Mouse (Mus musculus) adrenal gland, postnatal 14 days (tissue): ENCODE results near the gene Limk2. TPM values are rescaled to one million over a fixed set of nuclear protein-coding genes. Genes with fewer than 3 reads are reported as not detected.

Experiments
- DNase-seq: peaks from one replicate; pipeline ENCODE4 v3.0.0; 2021; ENCODE audit warnings: mixed read lengths
- long read RNA-seq, 2 experiments: library from polyadenylated mRNA; stranded (forward); transcript quantifications; one replicate each; pipeline ENCODE4 v2.0.0; 2021
- total RNA-seq: library from RNA; stranded (reverse); gene quantifications from 2 replicates; pipeline ENCODE4 v1.2.3, GENCODE M21; 2021

Gene Limk2
- 21.4 and 30.6 TPM in 2 replicates for total RNA-seq
- long read RNA-seq, experiment 1, transcript Limk2-201 (16 exons, 3,514 nt), result major isoform, 17 of 39 reads
- long read RNA-seq, experiment 1, transcript Limk2-203 (15 exons, 3,693 nt), result minor isoform, 5 of 39 reads
- long read RNA-seq, experiment 1, partial matches to known transcripts, result 8 of 39 reads
- long read RNA-seq, experiment 1, other reads (novel, unspliced or antisense), result 9 of 39 reads
- long read RNA-seq, experiment 2, transcript Limk2-201 (16 exons, 3,514 nt), result major isoform, 8 of 26 reads
- long read RNA-seq, experiment 2, partial matches to known transcripts, result 8 of 26 reads
- long read RNA-seq, experiment 2, other reads (novel, unspliced or antisense), result 4 of 26 reads

DNA sequence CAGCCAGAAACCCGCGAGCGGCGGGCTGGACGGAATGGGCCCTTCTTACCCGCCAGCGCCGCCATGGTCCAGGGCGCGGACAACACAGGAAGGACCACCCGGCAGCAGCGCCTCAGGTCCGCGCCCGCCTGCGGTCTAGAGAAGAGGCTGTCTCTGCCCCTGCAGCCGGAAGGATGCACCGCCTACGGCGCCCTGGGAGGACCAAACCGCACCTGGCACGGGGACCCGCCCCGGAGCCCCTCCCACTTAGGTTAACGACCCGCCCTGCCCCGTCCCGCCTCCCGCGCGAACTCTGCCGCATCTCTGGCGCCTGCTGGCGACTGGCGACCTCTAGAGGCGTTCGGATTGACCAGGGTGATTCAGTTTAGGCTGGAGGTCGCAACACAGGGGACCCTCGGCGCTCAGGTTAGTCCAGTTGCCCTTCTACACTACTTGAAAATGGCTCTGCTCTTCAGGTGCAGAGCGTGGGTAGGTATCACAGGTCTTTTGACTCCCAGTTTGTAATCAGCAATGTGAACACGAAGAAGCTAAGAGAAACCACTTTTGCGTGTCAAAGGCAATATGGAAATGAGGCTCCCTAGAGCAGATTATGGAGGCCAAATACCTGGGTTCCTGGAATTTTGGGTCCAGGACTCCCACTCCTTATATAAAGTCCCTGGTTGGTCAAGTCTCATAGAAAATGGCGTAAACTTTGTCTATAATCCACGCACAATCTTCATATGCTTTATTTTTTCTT is at the start of gene Limk2:
Gene Limk2 (minus strand): TSS at position 193 of the 736 bp plus-strand sequence.
- peak; percentile 97 for DNase-seq

DNA sequence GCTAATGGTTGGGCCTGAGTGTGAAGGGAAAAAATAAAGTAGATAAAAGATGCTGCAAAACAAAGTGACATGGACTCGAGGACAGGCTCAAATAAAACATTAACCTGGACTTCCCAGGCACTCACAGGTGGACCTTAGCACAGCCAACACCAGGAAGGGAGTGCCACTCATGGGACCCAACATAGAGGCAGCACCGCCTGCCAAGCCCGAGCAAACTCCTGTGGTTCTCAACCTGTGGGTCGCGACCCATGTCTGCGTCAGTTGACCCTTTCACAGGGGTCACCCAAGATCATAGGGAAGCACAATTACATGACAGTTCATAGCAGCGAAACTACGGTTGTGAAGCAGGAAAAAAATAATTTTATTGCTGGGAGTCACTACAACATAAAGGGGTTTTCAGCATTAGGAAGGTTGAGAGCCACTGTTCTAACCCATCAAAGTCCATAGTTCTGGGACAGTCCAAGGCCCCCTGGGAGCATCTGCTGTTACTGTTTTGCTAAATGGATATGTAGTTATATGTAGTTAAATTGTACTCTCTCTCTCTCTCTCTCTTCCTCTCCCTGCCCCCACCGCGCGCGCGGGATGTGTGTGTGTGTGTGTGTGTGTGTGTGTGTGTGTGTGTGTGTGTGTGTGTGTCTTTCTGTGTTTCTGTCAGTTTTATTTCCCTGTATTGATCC is 49.6 kb upstream of the Limk2 start:
- DNase-seq, result no peak

DNA sequence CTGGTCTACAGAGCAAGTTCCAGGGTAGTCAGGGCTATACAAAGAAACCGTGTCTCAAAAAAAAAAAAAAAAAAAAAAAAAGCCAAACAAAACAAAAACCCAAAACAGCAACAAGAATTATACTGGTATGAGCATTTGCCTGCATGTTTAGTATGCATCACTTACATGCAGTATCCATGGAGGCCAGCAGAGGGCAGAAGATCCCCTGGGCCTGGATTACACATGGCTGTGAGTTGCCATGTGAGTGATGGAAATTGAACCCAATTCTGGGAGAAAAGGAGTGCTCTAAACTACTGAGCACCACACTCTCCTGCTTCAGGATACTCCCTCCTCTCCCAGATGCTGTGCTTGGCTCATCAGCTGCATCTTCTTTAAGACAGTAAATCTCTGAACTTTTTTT is 47.4 kb upstream of the Limk2 start:
- DNase-seq, result peak; percentile 78

GRCm38 (mm10) chr11:3454506-3454905 is 45.5 kb upstream of the Limk2 start:
- no peak for DNase-seq

- DNase-seq, result no peak
Observed at GRCm38 (mm10) chr11:3453467-3453866, 44.5 kb upstream of the Limk2 start.

- peak; percentile 43 for DNase-seq
Observed at GRCm38 (mm10) chr11:3452769-3453168, 43.8 kb upstream of the Limk2 start.

GRCm38 (mm10) chr11:3452167-3452639 is 43.2 kb upstream of the Limk2 start, which contains the start of gene Rnf185:
TSS of gene Rnf185 (minus strand) at chr11:3452363.
- peak; percentile 96 for DNase-seq

- peak; percentile 72 for DNase-seq
Observed at GRCm38 (mm10) chr11:3451701-3452163, 42.7 kb upstream of the Limk2 start.

- no peak for DNase-seq
Observed at GRCm38 (mm10) chr11:3444875-3445274, 35.9 kb upstream of the Limk2 start.

DNA sequence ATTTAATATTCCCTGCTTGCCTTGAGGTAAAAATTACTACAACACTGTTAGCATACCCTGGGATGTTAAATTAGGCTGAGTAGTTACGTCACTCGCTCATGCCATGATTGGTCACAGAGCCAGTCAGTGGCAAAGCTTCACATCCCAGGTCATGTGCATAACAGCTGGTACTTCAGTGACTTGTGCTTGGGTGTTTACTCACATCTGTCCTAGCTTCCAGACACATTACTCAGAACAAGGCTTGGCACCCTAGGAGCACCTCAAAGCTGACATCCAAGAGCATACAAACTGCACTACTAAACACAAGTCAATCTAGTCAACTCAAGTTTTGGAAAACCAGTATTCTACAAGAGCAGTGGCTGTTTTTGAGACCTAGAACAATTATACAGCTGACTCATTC is 34.1 kb upstream of the Limk2 start:
- no peak for DNase-seq

DNA sequence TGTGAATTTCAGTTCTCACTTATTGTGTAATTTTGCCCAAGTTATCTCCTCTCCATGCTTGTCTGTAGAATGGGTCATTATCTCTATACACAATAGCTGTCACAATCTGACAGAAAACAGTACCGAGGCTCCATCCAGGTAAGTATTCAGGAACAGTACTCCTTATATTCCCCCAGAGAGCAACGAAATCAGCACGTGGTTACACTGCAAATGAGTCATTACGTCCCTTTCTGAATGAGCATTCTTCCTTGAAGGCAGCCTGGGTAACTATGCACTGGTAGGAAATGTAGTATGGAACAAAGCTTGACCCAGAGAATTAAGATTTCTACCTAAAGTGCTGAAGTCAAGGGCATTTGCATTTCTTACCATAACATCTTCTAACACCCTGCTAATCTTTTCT is 33.7 kb upstream of the Limk2 start:
- no peak for DNase-seq

GRCm38 (mm10) chr11:3441696-3442443 is 32.9 kb upstream of the Limk2 start:
- peak; percentile 41 for DNase-seq

GRCm38 (mm10) chr11:3437621-3438020 is 28.6 kb upstream of the Limk2 start:
- DNase-seq, result no peak

DNA sequence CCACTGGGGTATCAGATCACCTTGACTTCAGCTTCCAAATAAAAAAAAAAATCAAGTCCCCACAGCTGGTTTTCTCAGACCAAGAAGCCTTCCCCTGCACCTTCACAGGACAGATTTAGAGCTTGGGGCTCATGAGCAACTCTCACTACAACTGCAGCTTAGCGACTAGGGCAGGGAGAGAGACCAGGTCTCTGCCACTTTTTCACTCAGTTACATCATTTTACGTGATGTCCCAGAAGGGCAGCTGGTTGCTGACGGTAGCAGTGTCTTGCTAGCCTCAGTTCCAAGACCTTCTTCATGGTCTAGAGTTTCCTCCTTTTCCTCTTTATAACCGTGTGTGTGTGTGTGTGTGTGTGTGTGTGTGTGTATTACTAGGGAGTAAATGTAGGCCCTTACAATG is 24.8 kb upstream of the Limk2 start:
- no peak for DNase-seq

DNA sequence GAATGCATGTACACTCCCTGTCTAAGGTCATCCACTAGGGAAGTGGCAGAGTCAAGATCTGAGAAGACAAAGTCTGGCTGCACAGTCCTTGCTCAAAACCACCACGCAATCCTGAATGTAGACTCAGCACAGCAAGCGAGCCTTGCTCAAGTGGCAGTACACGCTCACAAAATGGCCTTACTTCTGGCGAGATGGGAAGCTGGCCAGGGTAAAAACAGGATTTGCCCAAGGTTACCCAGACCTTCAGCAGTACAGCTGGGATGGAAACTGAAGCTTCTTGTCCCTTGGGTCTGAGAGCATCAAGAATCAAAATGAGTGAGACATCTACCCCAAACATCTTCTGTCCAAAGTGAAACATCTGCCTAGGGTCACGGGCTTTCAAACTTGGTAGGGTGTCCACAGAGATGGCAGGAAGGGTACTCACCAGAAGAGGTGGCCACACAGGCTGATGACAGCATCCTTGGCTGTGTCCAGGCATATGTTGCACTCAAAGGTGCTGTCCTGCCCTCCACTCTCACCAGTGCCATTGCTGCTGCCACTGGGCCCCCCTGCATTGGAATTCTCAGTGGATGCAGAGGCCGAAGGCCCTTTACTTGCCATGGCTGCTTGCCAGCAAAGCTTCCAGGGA is 23.1 kb upstream of the Limk2 start:
- DNase-seq, result peak; percentile 58

- DNase-seq, result no peak
Observed at GRCm38 (mm10) chr11:3431515-3431914, 22.5 kb upstream of the Limk2 start.

GRCm38 (mm10) chr11:3428632-3429031 is 19.6 kb upstream of the Limk2 start:
- no peak for DNase-seq

DNA sequence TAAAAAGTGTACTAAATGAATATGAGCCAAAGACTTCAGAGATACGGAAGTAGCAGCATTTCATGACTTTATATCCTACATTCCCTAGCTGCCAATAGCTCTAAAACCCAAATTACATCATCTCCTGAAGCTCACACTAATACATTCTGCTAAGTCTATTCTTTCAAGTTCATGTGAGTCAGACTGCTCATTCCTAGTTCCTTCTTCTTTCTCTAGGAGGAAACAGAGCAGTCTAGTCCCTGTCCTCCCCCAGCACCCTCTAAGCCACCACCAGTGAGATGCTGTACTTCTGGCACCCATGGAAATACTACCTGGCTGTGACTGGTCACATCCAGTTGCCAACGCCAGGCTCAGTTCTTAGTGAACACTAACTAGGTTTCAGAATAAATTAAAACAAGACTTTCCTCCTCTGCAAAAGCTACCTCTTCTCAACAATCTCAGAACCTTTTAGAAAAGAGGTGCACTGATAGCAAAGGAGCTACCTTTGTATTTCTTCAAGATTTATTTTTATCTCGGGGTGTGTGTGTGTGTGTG is 18.8 kb upstream of the Limk2 start:
- DNase-seq, result no peak

DNA sequence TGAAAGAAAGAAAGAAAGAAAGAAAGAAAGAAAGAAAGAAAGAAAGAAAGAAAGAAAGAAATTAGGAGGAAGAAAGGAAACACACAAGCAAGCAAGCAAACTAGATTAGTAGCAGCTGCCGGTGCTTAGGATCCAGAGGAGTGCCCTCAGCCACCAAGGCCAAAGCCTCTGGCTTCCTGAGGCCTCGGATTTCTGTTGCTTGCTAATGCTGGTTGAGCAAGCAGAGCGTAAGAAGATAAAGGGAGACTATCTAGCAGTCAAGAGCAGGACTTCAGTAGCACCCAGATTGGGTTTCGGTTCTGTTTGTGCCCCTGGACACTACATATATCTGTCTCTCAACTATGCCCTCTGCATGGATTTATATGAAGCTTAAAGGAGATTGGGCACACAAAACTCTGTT is 13.3 kb upstream of the Limk2 start:
- DNase-seq, result peak; percentile 47

- DNase-seq, result no peak
Observed at GRCm38 (mm10) chr11:3418741-3419140, 9.8 kb upstream of the Limk2 start.

GRCm38 (mm10) chr11:3417795-3418194 is 8.8 kb upstream of the Limk2 start:
- DNase-seq, result no peak
